Mouse (Mus musculus) kidney, adult 8-10 months (tissue): Measurements from ENCODE around the gene Cnksr3.

ENCODE experiments used
- DNase-seq, 2 experiments: peaks; one replicate each; pipeline ENCODE4 v3.0.0; 2022

Gene Cnksr3

GRCm38 (mm10) chr10:7196668-7197400 is 15.2 kb downstream of the Cnksr3 start:
- DNase-seq: no peak

GRCm38 (mm10) chr10:7195927-7196326 is 16.1 kb downstream of the Cnksr3 start:
- no peak for DNase-seq

- DNase-seq: peak; percentile 66 to 71
Observed at GRCm38 (mm10) chr10:7191721-7192413, 20.2 kb downstream of the Cnksr3 start.

- no peak for DNase-seq
Observed at GRCm38 (mm10) chr10:7189194-7189593, 22.8 kb downstream of the Cnksr3 start.

- DNase-seq: peak in 1 of 2 experiments; percentile 18
Observed at GRCm38 (mm10) chr10:7187881-7188280, 24.2 kb downstream of the Cnksr3 start.

GRCm38 (mm10) chr10:7186992-7187391 is 25.0 kb downstream of the Cnksr3 start:
- no peak for DNase-seq

- DNase-seq: no peak
Observed at GRCm38 (mm10) chr10:7186018-7186417, 26.0 kb downstream of the Cnksr3 start.

- peak; percentile 75 to 82 for DNase-seq
Observed at GRCm38 (mm10) chr10:7183171-7183631, 28.8 kb downstream of the Cnksr3 start.

- DNase-seq: peak in 1 of 2 experiments; percentile 25
Observed at GRCm38 (mm10) chr10:7182555-7183170, 29.4 kb downstream of the Cnksr3 start.

GRCm38 (mm10) chr10:7180296-7180695 is 31.7 kb downstream of the Cnksr3 start:
- DNase-seq: peak; percentile 51 to 57

- DNase-seq: no peak
Observed at GRCm38 (mm10) chr10:7178571-7178970, 33.5 kb downstream of the Cnksr3 start.

GRCm38 (mm10) chr10:7176205-7176910 is 35.7 kb downstream of the Cnksr3 start:
- no peak for DNase-seq

- no peak for DNase-seq
Observed at GRCm38 (mm10) chr10:7174480-7174879, 37.6 kb downstream of the Cnksr3 start.

GRCm38 (mm10) chr10:7173098-7173497 is 38.9 kb downstream of the Cnksr3 start:
- DNase-seq: no peak

- no peak for DNase-seq
Observed at GRCm38 (mm10) chr10:7170434-7170833, 41.6 kb downstream of the Cnksr3 start.

- no peak for DNase-seq
Observed at GRCm38 (mm10) chr10:7163031-7163430, 49.0 kb downstream of the Cnksr3 start.

GRCm38 (mm10) chr10:7159061-7159511 is 53.0 kb downstream of the Cnksr3 start:
- DNase-seq: peak; percentile 55 to 70

GRCm38 (mm10) chr10:7158285-7159060 is 53.6 kb downstream of the Cnksr3 start:
- DNase-seq: peak; percentile 69 to 70

GRCm38 (mm10) chr10:7154877-7155276 is 57.2 kb downstream of the Cnksr3 start:
- no peak for DNase-seq

- no peak for DNase-seq
Observed at GRCm38 (mm10) chr10:7152926-7153325, 59.1 kb downstream of the Cnksr3 start.

GRCm38 (mm10) chr10:7149671-7150595 is 62.1 kb downstream of the Cnksr3 start:
- no peak for DNase-seq
